Mouse (Mus musculus) right cerebral cortex, postnatal 14 days (tissue): Measurements from ENCODE around the gene Xrcc1.
"Not testable (repeated sequence)": the region's sequence is repeated elsewhere in the genome, so short reads cannot be mapped to it uniquely, and the experiment has no call there.

Experiments used
- DNase-seq: peaks from one replicate; pipeline ENCODE4 v3.0.0; 2022

The Xrcc1 gene

DNA sequence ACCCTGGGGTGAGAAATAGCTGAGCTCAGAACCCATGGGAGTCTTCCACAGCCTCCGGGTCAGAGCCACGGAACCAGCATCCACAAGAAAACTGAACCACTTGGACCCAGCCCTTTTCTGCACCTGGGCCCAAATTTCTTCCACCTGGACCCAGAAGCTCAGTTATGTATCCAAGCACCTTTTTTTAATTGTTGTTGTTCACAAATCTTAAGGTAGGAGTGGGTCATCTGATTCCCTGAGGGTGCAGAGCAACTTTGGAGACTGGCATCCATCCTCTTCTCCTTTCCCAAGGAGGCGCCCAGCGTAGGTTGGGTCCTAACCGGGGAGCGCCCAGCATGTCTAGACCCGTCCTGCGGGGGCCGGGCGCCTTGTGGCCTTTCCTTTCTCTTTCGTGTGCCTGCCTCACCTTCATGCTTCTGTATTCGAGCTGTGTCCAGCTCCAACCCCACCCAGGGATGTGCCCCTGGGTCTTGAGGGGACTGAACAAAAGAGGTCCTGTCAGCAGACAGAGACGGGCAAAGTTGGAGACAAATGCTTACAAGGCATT lies at the start of gene Xrcc1, which contains the start of gene Pinlyp:
Gene Xrcc1 (plus strand): TSS at position 222 of the 547 bp plus-strand sequence.
Gene Pinlyp (minus strand): TSS at position 51 of the 547 bp plus-strand sequence.
- DNase-seq = no peak

DNA sequence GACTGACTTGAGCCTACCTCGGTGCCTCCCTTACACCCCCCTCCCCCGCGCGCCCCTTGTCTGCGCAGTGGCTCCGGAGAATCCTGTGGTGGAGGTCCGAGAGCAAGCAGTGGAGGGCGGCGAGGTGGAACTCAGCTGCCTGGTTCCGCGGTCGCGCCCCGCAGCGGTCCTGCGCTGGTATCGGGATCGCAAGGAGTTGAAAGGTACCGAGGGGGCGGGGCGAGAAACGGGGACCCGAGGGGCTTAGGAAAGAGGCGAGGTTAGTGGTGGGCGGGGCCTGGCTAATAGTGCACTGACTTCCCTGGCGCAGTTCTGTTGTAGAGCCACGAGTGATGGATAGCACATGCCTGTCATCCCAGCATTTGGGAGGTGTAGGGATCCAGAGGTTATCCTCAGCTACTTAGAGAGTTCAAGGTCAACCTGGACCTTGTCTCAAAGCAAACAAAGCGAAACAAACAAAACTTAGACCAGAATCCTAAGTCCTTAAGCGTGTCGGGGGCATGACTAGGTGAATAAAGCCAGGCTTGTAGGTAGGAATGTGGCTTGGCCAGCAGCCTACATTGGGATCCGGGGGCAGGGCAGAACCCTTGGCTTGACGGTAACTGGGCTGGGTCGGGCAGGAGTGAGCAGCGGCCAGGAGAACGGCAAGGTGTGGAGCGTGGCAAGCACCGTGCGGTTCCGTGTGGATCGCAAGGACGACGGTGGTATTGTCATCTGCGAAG lies 46.1 kb upstream of the Xrcc1 start:
- DNase-seq = no peak

DNA sequence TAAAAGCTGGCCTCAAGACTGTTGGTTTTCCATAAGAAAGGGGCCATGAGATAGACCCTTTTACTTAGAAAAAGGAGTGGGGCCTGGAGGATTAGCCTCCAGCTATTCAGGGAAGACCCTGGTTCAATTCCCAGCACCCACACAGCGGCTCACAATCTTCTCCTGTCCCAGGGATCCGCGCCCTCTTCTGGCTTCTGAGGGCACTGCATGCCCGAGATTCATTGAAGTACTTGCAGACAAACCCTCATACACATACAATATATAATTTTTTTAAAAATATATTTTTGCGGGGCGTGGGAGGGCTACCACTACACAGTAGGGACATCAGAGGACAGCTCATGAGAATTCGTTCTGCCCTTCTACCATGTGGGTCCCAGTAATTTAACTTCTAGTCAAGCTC lies 45.2 kb upstream of the Xrcc1 start:
- peak; percentile 66 for DNase-seq

DNA sequence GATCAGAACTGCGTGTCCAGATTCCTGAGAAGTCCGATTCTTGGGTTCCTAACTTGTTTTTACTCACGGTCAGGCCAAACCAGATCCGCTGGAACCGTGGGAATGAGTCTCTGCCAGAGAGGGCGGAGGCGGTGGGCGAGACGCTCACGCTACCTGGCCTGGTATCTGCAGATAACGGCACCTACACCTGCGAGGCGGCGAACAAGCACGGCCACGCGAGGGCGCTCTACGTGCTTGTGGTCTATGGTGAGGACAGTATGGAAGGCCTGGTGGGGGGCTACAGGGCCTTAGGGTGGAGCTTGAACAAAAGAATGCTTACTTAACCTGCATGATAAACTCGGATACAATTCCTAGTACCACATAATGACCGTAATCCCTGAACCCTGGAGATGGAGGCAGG lies 44.6 kb upstream of the Xrcc1 start:
- DNase-seq = no peak

DNA sequence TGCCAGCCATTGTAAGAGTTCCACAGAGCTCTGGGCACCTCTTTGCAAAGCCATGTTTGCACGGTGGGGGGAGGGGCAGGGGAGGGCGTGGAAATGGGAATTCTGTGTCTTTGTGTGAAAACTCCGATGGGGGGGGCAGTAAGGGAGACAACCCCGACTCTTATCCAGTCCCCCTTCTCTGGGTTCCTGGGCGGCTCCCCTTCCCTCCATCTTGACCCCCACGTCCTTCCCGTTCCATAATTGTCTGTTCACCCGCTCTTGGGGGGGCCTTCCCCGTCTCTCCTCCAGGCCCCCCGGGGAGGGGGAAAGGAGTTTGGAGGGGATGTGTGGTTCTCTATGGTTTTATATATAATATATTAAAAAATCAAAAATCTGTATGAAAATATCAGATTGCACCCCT lies 42.1 kb upstream of the Xrcc1 start:
- no peak for DNase-seq

DNA sequence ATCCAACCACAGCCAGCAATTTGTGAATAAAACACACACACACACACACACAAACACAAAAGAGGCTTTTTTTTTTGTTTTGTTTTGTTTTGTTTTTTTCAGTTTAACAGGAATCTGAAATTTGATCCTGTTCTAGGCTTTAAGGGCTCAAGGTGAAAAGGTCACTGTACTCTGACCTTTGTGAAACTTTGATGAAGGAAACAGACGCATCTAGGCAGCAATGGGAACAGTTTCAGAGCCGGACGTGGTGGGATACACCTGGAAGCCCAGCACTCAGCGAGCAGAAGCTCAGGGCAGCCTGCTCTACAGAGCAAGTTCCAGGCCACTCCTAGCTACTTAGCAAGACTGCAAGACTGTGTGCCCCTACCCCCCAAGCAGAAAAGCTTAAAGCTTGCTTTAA lies 41.2 kb upstream of the Xrcc1 start:
- DNase-seq = no peak

DNA sequence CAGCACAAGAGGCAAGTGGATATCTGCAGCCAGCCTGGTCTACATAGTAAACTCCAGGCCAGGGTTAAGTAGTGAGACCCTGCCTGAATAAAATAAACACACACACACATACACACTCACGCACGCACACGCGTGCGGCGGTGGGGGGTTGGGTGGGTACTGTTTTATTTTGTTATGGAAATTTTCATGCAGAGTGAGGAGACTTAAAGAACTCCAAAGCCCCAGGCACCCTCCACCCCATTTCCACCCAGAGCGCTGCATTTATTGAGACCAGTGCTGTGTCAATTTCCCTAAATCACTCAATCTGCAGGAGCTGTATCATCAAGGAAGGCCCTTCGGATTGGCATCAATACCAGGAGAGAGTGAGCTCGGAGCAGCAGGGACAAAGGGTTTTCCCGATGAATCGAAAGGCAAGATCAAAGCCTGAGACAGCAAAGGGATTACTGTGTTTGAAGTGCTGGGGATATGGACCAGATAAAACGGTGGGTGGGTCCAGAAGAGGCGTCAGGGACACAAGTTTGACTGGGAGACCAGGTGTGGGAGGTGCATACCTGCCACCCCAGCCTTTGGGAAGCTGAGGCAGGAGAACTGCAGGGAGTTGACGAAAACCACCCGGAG lies 40.5 kb upstream of the Xrcc1 start:
- DNase-seq = no peak

DNA sequence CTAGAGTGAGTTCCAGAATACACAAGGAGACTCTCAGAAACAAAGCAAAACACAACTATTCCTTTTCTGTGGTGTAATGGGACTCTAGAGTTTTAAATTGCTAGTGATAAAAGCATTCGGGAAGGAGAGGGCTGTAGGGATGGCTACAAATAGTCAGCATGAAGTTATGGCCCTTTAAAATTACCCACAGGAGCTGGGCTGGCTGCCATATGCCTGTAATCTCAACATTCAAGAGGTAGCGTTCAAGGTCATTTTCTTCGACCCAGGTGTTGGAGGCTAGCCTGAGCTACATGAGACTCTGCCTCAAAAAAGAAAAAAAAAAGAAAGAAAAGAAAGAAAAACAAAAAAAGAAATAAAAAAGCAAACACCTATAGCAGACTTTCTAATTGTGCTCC lies 40.0 kb upstream of the Xrcc1 start:
- no peak for DNase-seq

DNA sequence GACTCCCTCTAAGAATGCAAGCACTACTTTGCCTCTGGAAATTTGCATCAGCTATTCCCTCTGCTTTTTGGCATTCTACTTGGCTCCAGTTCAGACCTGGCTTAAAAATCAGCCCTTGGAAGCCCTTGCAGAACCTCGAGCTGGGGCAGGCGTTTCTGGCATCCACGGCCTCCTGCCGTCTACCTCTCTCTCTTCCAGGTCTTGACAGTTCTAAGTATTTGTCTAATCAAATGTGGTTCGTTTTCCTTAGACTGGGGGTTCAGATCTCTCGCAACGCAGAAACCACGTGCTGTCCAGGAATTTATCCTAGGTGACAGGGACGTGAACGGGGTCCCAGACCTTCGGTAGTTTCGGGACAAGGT lies 39.6 kb upstream of the Xrcc1 start:
- DNase-seq = no peak

DNA sequence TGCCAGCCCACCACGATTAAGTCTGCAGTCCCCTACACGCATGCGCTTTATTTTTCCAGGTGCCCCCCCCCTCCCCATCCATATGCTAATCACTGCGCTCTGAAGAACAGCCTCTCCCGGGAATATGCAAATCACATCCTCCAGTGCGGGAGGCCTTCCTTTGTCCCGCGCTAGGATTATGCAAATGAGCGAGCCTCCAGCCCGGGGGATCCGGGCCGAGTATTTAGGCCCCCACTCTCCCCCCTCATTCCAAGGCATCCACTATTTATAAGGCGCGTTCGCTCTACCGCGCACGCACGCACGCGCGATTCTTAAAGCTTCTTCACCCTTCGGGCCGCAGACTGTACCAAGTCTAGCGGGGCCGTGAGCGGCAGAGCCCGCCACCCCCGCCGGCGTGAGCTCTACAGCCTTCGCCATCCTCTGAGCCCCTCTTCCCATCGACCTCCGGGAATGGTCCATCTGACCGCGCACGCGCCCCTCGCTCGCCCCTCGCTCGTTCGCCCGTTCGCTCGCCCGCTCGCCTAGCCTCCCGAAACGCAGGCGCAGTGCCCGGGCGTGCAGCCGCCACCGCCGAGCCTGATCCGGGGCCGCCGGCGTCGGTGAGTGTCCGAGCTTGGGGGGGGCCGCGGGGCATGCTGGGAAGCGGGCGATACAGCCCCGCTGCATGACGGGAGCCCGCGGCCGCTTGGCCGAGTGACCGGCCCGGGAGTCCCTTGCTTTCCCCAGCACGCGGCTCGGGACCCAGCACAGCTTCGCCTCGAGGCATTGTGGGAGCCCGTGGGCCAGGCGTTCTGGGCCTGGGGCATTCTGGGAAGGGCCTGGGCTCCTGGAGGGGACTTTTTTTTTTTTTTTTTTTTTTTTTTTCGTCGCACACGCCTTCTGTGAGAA lies 39.0 kb upstream of the Xrcc1 start, which contains the start of gene Zfp428:
Gene Zfp428 (plus strand): TSS at position 169 of the 888 bp plus-strand sequence.
- DNase-seq = peak; percentile 84

DNA sequence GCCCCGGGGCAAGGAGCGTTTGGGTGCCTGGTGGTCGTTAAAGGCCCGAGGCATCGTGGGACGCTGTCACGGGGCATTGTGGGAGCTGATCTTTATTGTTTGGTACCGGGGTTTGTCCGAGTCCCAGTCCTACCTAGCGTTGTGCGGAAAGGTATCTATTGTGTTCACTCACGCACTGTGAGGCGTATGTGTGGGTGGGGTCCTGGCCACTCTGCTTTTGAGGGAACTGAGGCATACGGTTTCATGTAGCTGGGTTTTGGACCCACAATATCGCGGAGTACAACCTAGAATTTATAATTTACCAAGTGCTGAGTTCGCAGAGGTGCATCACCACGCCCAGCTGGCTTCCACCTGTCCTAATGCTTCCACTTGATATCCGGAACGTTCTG lies 38.4 kb upstream of the Xrcc1 start:
- DNase-seq = no peak

DNA sequence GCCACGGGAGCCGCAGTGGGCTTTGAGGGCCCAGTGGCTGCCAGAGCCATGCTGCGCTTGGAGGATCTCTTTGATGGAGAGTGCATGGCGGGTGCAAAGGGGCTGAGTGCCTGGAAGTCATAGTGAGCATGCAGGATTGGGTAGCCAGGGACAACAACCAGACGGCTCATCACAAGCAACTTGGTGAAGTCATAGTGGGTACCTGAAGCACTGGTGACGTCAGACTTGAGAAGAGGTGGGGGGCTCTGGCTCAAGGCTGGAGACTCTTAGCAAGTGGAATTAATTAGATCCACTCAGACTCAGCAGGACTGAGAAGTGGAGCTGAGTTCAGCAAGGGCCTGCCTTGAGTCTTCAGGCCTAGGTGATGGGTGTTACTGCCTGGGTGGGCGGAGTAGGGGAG lies 33.7 kb upstream of the Xrcc1 start, which contains the start of gene AC161166.1:
Gene AC161166.1 (minus strand): TSS at position 101 of the 400 bp plus-strand sequence.
- DNase-seq = no peak

DNA sequence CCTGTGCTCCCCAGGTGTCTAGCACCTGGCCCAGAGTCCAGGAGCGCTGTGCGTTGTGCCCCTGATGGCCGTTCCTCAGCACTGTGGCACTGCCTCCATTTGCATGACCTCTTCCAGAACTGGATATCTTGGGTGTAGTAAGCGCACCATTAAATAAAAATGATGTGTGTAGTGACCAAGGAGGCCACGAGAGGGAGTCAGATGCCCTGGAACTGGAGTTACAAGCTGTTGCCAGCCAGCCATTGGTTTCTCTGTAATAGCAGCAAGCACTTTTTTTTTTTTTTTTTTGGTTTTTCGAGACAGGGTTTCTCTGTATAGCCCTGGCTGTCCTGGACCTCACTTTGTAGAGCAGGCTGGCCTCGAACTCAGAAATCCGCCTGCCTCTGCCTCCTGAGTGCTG lies 29.8 kb upstream of the Xrcc1 start:
- peak; percentile 58 for DNase-seq

DNA sequence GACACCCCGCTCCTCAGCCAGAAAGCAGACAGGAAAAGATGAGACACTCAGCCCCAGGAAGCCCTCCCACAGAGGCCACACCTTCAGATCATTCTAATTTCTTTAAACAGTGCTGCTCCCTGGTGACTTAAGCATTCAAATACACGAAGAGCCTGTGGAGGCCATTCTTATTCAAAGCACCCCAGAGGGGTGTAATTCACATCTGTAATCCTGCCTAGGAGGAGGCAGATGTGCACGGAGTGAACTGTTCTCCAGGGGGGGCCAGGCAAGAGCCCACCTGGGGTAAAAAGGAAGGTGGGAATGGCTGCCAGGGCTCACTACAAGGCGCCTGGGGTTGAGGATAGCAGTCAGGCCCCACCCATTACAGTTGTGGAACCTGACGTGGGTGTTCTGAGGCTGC lies 29.0 kb upstream of the Xrcc1 start:
- DNase-seq = no peak

DNA sequence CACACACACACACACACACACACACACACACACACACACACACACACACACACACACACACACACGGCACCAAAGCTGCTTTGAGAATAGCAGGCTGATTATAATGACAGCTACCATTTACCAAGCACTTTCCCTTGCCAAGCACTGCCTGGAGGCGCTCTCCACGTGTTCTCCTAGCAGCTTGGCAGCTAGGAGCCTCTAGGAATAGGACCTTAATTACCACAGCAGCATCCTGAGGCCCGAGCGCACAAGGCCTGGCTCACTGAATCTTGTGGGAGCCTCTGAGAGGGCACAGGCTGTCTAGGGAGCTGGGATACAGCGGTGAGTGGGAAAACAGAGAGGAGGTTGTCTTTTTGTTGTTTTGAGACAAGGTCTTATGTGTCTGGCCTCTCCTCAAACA lies 28.4 kb upstream of the Xrcc1 start:
- peak; percentile 52 for DNase-seq

DNA sequence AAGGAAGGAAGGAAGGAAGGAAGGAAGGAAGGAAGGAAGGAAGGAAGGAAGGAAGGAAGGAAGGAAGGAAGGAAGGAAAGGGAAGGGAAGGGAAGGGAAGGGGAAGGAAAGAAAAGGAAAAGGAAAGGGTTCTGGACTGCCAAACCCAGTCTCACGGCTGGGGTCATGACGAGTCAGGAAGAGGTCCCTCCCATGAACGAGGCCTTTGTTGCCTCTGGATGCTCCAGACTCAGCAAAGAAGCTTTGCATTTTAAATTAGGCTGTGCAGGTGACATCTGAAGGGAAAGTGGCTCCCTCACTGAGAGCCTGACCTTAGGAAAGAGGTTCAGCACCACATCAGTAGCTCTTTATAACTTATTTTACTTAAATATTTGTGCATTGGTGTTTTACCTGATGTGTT lies 27.0 kb upstream of the Xrcc1 start:
- no peak for DNase-seq

DNA sequence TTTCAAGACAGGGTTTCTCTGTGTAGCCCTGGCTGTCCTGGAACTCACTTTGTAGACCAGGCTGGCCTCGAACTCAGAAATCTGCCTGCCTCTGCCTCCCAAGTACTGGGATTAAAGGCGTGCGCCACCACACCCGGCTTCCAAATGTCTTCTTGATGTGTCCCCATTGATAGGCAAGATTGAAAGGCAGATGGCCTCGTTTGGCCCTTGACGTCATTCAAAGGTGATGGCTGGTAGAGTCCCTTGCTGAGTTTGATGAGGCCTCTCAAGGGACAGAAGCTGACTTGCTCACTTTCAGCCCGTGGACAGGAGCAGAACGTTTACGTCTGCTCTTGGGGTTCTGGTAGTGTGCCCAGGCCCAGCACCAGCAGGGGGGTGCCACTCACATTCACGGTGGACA lies 26.0 kb upstream of the Xrcc1 start:
- DNase-seq = not testable (repeated sequence)

DNA sequence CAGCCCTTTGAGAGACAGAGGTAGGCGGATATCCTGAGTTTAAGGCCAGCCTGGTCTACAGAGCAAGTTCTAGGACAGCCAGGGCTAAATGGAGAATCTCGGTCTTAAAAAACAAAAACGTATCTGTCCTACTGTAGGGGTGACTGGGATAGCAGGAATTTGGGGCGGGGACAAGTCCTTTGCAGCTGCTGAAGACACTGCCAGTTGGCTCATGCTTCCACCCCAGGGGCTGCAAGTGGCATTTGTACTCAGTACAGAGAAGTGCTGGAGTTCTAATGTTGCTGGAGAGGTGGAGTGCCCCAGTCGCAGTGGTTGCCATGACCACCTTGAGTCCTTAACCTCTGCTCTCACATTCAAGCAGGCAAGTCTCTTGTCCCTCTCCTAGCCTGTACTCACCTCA lies 23.3 kb upstream of the Xrcc1 start:
- DNase-seq = no peak

DNA sequence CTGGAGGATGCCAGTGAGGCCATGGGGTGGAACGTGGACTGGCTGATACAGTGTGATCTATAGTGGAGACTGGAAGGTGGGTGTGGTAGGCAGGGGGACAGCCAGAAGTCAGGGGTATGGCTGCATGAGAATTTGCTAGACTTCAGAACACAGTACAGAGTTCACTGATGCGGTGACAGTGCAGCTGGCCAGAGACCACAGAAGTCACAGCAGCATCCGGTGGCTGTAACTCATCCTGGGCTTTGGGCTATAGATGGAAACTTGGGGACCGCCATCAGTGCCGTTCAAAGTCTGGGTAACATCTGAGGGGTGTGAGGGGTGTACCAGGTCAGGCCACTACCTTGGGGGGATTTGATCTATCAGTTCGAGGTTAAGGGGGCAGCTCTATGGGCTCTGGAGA lies 22.4 kb upstream of the Xrcc1 start:
- no peak for DNase-seq

DNA sequence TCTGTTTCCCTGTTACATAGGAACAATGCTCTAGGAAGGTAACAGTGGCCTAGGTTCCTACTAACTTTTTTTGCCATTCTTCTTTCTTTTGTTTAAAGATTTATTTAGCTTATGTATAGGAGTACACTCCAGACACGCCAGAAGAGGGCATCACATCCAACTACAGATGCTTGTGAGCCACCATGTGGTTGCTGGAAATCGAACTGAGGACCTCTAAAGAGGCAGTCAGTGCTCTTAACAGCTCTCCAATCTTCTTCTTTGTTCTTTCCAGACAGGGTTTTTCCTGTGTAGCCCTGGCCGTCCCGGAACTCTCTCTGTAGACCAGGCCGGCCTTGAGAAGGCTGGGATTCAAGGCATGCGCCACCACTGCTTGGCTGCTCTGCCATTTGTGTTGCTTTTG lies 21.1 kb upstream of the Xrcc1 start:
- no peak for DNase-seq

DNA sequence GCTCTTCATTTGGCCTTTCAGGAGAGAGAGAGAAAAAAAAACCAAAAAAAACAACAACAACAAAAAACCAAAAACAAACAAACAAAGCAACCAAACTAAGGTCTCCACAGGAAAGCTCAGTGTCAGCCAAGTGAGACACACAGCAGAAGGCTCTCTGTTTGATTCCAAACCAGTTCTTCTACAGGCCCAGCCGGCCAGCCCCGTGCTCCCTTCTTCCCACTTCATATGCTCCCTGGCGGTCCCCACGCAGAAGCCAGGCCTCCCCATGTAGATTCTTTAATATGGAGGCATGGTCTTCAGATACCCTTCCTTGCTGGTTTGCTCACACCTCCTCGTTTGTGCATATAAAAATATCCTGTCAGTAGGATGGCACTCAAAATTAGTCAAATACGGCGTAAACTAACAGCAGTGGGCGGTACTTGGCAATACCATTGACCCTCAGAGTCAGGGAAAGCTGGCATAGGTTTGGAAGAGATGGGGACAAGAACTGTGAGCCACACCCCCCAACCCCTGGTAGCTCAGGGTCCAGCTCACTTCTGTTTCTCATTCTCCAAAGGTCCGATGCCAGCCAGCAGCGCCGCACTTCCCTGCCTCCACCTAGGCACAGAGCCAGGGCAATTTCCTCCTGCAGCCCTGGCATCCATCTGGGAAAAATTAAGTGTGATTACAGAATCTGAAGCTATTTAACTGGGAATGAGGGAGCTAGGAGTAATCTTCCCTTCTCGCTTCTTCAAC lies 20.2 kb upstream of the Xrcc1 start:
- DNase-seq = no peak

DNA sequence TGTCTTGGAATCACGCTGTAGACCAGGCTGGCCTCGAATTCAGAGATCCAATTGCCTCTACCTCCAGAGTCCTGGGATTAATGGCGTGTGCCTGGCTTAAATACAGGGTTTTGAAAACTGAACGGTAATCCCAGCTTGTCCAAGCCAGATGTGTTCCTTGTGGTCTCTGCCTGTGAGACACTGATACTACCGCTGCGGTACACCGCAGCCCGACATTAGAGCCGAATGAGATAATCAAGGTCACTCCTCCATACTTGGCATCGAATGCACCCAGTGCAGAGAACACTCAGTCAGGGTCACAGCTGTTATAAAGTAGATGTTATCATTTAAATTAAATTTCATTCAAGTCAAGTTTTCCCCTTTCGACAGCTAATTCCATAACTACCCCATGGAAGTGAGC lies 17.2 kb upstream of the Xrcc1 start:
- DNase-seq = no peak

DNA sequence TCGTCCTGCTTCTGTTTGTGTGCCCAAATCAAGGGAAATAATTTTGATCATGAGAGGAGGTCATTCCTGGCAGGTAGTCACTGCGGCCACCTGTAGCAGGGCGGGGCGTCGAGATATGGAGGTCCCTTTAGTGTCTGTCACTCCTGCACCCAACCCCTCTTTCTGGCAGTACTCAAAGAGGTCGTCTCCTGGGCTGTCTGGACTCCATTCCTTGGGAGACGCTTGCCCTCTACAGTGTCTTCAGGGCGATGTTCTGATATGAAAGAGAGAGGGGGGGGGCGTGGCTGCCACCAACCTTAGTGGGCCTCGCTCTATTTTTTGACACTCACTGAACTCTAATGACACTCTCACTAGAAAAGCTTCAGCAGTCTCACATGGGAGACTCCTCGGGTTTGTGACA lies 16.5 kb upstream of the Xrcc1 start:
- DNase-seq = no peak
